Mouse (Mus musculus): ENCODE results near the gene Usp47.

Usp47 gene

DNA sequence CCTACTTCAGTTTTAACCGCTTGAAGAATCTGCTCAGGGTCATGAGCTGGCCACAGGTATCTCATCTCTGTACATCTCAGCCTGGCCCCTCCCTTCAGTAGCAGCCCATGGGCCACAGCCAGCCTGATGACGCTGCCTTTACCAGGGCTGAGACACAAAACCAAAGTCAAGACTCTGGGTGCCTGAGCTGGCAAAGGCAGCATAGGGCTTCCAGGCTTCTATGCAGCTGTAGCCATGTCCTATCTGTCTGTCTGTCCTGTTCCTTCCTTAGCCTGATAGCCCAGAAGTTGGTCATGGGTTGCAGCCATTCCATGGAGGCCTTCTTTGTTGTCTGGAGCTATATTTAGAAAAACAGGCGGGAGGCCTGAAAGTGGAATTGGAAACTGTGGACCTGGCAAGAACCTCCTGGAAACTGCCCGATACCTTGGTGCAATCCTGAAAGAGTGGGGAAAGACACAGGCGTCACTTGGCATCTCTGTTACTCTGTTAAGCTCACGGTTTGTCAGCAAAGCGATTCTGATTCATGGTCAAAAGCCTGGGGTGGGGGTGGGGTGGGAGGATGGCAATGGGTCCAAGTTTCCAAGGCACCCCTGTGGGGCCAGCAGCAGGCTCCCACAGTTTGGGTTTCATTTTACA lies 102.4 kb downstream of the Usp47 start:
- DNase-seq: peak; percentile 54 to 56

DNA sequence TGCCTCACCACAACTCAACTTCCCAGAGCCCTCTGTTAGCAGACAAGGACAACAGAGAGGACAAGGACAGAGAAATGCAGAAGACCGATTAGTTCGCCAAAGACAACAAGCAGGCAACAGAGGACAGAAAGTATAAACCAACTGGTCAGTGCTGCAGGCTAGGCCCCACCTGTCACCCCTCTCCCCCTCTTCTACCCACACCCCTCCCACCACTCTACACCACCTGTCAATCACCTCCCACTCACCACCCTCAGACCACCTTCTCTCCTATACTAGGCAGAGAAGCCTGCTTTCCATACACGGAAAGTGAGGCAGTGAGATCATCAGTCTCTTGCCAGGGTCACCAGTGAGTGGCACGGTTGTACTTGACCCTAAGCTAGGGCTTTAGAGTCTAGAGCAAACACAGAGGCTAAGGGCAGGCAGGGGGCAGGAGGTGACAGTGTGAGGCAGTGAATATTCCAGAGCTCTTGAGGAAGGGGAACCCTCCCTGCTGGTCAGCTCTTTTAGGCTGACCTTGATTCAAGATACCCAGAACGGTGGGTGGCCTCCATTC lies 103.9 kb downstream of the Usp47 start:
- DNase-seq: no peak

DNA sequence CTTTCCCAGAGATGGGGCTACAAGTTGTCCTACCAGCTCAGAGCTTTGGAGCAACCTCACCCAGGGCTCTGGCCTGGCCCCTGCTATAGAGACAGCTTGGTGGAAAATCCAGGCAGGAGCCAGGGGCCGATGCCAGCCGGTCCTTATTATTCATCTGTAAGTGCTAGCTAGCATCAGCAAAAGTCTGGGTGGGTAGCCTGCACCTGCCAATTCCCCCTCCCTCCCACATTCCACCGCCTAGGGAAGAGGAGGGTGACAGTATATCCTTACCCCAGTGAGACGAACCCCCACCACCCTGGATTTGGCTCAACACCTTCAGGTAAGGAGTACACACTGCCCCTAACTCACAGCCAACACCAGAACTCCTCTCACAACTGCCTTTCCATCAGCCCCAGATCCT lies 104.7 kb downstream of the Usp47 start:
- DNase-seq: peak; percentile 54 to 61

DNA sequence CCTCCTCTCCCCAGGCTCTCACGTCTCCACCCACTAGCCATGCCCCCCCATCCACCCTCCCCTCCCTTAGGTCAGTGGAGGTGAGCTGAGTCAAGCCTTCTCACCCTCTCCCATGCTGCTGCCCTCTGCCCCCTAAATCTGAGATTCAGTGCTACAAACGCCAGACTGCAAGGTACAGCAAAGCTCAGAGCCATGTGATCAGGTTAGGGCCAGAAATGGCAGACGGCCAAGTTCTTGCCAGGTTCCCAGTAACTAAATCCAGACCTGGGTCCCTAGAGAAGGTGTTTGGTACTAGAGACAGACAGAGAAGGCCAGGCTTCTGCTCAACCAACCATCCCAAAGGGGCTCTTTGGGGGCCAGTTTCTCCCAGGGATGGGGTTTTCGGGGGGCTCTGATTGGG lies 105.5 kb downstream of the Usp47 start:
- peak; percentile 52 to 59 for DNase-seq

DNA sequence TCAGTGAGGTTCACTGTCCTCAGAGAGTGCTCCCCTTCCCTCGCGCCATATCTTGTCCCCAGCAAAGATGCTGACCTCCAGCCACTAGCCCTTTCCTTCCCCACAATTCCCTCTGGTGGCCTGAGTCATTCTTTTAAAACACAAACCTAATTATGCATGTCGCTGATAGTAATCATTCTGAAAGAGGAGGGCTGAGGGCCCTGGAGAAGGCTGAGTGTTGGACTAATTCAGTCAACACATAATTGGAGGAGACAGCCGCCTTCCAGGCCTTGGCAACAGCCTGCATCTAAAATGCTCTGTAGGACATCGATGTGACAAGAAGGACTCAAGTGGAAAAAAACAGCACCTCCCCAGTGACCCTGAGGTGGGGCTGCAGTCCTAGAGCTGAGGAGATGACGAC lies 106.5 kb downstream of the Usp47 start:
- DNase-seq: peak; percentile 29 to 34

DNA sequence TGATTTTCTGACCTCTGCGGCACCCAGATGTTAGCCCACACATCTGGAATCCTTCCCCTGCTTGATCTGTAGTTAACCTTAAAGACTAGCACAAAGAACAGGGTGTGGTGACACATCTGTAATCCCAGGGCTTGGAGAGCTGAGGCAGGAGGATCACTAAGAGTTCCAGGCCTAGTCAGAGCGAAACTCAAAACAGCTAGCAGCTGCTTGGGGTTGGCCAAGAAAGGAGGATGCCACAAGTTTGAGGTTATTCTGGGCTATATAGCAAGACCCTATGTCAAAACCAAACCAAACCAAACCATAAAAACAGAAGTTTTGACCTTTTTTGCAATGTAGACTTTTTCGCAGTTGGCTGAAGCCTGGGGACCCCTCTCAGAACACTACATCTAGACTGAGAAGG lies 107.4 kb downstream of the Usp47 start:
- no peak for DNase-seq

DNA sequence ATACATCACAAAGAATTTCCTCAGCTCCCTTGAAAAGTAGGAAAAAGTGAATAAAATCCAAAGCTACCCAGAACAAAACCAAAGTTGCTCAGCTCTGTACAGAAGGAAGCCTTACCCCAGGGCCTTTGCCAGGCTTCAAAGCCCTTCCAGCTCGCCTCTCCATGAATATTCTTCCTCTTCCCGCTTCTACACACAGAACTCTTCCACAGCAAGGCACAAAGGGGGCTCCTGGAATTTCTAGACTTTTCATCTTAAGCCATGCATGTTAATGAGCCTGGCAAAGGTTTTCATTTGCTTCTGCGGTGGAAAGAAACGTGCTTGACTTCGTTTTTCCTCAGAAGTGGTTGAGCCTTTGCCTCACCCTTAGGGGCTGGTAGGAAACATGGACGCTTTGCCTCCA lies 108.7 kb downstream of the Usp47 start:
- DNase-seq: no peak

DNA sequence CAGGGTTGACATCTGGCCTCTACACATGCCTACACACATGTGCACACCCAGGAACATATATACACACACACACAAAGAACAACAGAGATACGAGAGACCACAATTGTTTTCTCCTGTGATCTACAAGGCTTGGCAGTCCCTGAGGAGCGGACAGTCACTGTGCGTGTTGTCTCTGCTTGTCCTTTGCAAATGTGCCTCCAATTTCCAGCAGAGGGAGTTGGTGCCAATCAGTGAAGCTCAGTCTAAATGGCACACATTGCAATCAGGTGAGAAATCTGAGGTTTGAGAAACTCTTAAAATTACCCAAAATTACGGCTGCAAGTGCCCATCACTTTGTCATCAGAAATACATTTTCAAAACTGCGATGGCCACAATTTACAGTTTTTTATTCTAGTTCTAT lies 110.0 kb downstream of the Usp47 start:
- DNase-seq: no peak

DNA sequence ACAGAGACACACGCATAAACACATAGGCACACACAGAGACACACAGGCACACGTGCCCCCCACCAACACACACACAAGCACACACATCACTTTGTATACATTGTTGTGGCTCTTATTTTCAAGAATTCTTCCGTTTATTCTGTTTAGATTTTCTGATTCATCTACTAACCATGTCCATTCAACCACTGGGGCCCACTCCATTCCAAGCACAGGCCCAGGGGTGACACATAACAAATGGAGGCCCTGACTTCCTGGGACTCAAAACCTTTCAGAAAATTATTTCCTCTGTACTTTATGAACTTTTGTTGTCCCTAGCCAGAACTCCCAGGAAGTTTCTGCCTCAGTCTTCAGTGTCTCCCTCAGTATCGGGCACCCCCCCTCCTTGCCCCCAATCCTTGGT lies 111.9 kb downstream of the Usp47 start:
- no peak for DNase-seq

DNA sequence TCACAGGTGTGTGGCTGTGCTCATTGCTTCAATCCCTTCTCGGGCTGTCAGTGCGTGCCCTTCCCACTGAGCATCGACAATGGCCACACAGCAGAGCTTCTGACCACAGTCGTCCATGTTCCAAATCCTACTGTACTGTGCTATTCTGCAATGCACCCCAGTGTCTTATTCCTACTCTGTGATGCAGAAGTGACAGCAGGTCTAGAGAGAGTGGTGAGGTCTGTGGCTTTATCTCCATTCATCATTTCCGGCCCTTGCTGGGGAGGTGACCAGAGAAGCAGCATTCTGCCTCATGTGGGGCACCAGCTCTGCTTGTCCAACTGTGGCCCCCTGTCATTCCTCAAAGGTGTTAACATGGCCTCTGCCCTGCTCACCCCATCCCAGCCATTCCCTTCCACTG lies 113.2 kb downstream of the Usp47 start:
- no peak for DNase-seq

DNA sequence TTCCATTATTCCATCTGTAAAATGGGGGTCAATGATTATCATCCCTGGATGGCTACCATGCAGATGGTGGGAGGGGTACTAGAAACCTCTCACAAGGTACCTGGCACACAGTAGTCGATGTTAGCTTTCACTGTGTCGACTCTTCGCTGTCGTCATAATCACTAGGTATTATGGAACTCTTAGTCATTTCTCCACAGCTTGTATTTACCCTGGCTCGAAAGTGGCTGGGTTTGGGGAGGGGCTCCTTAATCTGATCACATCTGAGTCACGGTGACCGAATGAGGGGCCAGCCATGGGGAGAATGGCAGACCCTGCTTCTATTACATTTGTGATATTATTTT lies 114.8 kb downstream of the Usp47 start:
- DNase-seq: no peak

DNA sequence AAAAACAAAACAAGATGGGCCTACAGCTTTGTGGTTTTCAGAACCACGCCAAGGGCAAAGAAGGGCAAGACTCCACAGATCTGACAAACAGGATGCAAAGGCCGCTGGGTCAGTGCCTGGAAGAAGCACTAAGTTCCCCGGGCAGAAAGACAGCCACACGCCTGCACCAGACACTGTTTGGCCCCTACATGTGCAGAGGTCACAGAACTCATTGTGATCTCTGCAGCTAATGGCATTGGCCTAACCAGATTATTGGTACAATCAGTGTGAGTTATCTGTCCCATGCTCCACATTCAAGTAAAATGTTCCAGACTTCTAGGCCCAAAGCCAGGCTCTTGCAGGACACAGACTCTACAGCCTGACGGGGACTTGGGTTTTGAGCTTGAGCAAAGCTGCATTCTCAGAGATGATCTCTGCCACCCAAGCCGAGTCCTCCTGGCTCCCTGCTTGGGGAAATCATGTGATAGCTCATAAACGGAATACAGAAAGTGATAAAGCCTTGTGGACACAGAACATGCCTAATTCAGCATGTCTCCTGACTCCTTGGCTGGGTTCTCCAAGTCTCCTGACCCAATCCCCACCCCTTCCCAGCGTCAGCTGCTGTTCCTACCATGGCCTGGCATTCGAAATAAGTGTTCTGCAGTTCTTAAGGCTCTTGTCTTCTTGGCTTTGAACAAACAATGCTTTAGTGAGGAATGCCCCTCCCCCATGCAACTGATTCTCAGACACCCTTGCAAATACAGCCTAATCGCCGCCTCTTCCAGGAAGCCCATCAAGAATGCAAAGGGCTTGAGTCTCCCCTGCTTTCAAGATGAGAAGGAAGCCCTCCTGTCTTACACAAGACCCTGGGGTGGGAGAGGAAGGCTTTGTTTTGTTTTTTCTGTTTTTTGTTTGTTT lies 115.5 kb downstream of the Usp47 start:
- DNase-seq: no peak

DNA sequence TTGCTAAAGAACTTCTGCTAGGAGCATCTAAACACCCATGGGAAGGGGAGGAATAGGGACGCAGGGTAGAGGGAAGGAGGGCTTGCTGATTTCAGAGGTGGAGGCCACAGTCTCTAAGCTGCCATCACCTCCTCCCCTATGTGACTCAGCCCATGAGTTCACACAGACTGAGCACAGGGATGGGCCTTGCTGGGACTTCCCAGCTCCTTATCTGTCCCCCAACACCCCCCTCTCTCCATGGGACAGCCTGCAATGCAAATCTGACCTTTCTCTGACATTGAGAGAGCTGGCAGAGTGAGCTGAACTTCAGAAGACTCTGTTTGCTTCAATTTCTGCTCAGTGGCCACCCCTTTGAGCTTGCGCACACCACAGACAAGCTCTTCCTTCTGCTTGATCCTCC lies 117.4 kb downstream of the Usp47 start:
- DNase-seq: no peak

DNA sequence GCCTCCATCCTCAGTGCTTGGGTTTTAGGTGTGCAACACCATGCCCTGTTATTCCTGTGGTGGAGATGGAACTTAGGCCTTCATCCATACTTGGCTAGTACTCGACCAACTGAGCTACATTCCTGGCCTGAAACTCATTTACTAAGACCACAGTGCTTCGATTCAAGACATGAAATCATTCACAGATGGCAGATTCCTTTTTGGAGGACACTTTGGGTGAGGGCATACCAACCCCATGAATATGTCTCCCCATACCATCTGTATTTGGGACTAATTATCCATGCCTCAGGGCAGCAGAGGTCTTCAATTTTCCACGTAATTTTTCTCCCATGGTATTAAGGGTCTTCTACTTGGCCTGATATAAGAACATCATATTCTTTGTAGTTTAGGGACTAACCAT lies 119.3 kb downstream of the Usp47 start:
- DNase-seq: no peak

DNA sequence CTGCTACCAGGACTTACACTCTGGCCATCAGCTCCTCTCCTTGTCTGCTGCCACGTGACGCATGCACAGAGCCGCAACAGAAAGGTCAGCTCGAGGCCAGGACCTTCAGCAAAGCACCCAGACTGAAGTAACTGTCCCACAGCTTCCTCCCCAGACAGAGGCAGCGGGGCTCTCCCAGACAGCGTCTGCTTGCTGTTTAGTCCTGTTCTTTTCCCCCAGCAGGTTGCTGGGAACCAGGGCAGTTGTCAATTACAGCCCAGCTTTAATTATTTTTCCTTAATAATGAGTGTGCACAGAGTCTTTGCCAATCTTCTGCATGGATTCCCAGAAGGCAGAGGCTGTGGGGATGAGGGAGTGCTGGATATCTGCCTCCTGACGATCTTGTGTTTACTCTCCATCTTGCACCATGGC lies 119.8 kb downstream of the Usp47 start:
- no peak for DNase-seq

DNA sequence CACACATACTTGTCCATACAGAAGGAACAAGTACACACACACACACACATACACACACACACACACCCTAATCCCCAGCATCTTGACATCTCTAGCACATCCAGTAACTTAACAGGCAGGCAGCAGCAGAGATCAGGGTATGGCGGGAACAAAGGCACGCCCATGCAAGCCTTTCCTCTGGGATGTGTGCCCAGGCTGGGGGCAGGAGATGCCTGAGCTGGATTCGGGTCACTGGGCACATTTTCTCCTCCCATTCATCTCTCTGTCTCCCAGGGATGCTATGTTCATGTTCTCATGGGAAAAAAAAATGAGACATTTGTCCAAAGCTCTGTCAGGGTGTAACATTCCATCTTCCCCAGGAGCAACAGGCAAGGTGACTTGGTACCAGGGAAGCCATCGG lies 120.7 kb downstream of the Usp47 start:
- no peak for DNase-seq

DNA sequence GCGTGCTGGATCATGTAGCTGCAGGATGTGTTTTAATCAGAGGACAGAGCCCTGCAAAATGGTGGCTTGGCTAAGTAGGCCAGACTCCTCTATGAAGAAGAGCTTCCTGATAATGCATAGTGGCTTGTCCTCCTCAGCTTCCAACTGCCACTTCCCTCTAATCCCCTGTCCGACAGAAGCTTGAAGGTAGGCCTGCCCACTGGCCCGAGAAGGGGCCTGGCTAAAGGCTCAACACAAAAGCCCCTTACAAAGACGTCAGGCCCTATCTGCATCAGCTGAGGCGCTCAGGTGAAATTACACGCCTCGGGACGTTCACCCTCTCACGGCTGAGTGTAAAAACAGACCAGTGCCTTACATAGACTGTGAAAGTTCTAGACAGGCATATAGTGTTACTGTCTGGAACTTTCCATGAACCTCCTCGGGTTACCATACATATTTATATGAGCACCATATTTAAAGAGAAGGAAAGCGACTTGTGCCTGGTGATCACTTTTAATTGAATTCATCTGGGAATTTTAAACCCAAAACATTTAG lies 121.4 kb downstream of the Usp47 start:
- DNase-seq: no peak

DNA sequence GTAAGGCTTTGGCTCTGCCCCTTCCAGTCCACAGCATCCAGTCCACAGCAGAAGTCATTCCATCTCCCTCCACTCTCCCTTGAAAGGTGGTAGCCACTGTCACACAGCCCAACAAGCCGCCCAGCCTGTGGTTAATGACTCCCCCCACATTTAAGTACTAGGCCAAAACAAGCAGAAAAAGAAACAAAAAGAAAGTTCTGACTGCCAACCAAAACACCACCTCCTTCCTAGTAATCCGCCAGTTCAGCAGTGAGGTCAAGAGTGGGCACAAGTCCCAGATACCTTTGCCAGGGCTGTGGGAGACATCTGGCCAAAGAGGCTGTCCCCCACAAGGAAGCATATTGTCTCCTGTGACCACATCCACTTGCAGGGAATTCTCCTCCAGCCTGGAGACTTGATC lies 124.7 kb downstream of the Usp47 start:
- no peak for DNase-seq

DNA sequence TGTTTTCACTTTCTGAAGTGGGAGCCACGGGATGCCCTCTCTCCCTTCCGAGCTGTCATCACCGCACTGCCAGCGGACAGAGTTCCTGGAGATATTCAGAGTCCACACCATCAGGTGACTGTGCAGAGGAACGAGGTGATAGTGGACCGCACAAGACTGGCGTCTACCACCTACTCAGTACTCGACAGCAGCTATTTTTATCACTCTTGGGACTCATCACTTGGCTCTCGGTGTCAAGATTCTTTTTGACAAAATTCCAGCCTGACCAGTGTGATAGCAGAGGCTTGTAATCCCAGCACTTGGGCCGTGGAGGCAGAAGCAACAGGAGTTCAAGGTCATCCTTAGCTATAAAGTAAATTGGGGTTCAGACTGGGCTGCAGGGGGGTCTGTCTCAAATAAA lies 125.8 kb downstream of the Usp47 start:
- DNase-seq: no peak

DNA sequence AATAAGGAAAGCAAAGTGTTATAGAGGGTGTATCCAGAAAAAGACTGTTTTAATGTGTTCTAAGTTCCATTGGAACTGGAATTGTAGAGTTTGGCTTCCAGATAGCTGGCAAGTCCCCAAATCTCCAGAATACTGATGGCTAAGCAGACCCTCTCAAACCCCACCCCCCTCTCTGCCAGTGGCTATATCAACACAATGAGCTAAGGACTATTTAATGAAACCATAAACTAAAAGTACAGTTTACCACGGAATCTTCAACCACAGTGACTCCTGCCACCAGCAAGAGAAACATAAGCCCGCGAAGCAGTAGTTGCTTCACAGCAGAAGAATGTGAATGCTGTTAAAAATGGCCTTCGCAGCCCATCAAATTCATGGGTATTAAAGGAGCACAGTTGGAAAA lies 131.1 kb downstream of the Usp47 start:
- DNase-seq: no peak

DNA sequence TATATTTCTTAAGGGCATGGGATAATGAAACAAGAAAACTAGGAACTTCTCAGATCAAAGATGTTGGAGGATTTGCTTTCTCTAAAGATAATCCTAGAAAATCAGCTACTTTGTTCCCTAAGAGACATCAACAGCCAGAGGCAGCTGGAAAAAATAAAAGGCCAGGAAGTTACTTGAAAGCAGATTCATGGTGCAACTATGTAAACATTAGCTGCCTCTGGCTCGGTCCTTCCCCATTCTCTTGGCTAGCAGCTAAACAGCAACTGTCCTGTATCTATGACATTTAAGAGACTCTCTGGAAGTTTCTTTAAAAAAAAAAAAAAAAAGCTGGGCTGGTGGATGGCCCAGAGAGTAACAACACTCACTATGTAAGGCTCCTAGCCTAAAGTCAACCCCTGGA lies 131.9 kb downstream of the Usp47 start:
- DNase-seq: no peak

DNA sequence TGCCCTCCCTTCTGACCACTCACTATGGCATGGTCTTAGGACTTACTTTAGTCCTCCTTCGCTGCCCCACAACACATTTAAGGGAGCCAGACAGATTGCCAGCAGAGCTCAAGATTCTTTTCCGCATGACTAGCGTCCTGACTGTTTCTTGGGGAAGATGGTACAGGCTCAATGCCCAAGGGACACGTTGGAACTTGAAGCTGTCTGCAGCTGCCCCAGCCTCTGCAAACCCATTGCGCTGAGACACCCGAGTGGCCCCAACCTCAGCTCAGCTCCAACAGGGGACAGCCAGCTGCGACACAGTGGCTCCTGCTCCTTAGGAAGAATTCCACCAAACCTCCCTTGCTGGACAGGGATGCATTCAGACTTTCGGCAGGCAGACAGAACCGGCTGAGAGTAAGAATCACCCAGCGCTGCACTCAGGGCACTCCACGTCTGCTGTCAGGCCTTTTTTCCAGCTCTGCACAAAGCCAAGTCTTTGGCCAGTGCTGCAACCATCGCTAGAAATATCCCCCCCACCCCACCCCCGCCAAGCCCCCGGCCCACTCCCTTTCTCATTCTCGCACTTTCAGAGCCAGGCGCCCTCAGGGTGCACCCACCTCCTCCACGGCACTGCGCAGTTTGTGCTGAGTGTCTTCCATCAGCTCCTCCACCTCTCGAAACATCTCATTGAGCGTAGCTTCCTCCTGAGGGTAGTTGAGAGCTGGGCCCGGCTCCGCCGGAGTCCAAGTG lies 134.4 kb downstream of the Usp47 start:
- no peak for DNase-seq

DNA sequence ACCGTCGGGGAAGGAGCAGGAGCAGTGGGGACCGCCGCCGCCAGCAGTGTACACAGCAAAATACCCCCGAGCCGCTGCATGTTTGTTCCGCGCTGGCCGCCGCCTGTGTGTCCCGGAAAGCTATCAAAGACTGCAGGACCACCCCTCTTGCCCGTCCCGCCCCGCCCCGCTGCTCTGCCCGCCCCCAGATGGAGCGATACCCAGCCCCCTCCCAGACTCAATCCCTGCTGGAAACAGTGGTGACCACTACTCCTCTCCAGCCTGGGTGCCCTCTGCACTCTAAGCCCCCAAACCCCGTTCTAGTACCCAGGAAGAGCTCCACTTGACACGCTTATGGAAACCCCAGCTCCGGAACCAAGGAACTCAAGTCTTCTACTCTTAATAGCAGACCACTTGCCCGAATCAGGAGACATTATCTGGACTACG lies 135.0 kb downstream of the Usp47 start:
- no peak for DNase-seq
